Mouse (Mus musculus) left cerebral cortex, postnatal 36 days (tissue): ENCODE results near the gene Rhox9. TPM values are rescaled to one million over a fixed set of nuclear protein-coding genes. Genes with fewer than 3 reads are reported as not detected.
"Not testable (repeated sequence)": the region's sequence is repeated elsewhere in the genome, so short reads cannot be mapped to it uniquely, and the experiment has no call there.

Experiments used
- DNase-seq, 2 experiments: peaks; one replicate each; pipeline ENCODE4 v3.0.0; 2021 to 2022; ENCODE audit warnings: low spot score in 2 of 2, mixed read lengths in 1 of 2
- intact Hi-C: fragments of 180-260 bp; cut with DNase I; formaldehyde crosslinking; loops from one replicate; pipeline ENCODE4 v1.15.1; 2025
- total RNA-seq, 2 experiments: library from RNA; stranded (reverse); gene quantifications; 2 replicates each; pipeline ENCODE4 v1.2.3; 2021

Rhox9 gene
- not detected for total RNA-seq

GRCm38 (mm10) chrX:37901670-37902069 lies at the start of gene Rhox9:
TSS of gene Rhox9 (minus strand) at chrX:37901770.
- DNase-seq, intact Hi-C loops: not testable (repeated sequence)

GRCm38 (mm10) chrX:37916311-37916710 lies 14.7 kb upstream of the Rhox9 start:
- intact Hi-C loops: no loop called here

GRCm38 (mm10) chrX:37908581-37908980 lies 7.0 kb upstream of the Rhox9 start:
- intact Hi-C loops: no loop called here
- DNase-seq: no peak

More at GRCm38 (mm10) chrX:37916311-37916710, 14.7 kb upstream of the Rhox9 start:
- DNase-seq: no peak

DNA sequence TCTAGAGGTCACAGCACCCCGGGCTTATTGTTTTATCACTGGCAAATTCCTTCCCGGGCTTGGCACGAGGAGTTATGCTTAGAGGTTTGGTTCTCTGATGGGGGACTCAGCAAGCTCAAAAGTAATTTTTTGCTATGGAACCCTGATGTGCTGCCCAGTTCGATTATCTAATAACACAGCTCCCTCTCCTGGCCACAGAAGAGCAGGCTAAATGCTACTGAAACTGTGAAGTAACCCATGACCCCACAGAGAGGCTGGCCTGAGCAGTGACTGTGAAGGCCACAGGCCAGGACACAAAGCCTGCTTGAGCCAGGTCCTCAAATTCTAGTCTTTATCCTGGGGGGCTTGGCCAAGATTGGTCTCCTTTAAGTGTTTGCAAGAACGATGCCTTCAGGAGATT lies 2.2 kb upstream of the Rhox9 start:
- intact Hi-C loops: no loop called here
- no peak for DNase-seq

GRCm38 (mm10) chrX:37897132-37897531 lies 4.4 kb downstream of the Rhox9 start, which contains the start of gene Rhox7b:
TSS of gene Rhox7b (minus strand) at chrX:37897232.
- intact Hi-C loops, DNase-seq: not testable (repeated sequence)

DNA sequence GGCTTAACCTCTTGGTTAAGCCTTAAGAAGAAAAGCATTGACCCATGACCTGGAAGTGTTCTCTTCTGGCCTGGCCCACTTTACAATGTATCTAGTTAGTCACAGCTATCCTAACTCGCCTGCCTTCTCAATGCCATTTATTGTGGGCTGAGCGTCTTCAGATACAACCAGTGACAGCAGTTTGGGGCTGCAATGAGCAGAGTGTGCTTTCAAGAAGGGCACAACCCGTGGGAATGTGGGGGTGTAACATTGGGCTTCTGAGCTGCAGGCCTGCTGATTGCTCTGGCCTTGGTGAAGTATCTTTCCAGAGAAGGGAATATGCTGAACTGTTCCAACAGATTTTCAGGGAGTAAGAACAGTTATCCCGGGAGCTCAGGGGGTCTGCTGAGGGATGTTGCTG lies 22.7 kb downstream of the Rhox9 start, which contains the start of gene Rhox8:
Rhox8 (minus strand) TSS at position 101 of the 400 bp plus-strand sequence.
- DNase-seq: no peak
- intact Hi-C loops: no loop called here

DNA sequence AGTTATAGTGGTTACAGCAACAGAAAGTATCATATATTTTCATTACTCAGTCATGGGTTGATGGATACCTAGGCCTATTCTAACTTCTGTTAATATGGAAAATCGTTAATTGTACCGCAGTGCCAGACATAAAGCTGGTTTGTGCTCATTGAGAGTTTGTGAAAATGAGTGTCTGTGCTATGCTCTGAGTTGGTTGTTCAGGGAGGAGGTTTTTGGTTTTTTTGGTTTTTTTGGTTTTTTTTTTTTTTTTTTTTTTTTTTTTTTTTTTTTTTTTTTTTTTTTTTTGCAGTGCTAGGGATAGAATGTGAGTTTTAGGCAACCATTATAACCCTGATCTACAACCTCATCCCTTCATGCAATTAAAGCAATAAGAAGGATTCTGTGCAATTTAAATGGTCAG lies 29.9 kb downstream of the Rhox9 start:
- DNase-seq: no peak
- intact Hi-C loops: no loop called here

Other genes with a start within 250 kb of the Rhox9 start
- gene Rhox3h, start 233.0 kb downstream of the Rhox9 start, total RNA-seq: not detected
- not detected for gene Rhox2h, start 228.5 kb downstream of the Rhox9 start, total RNA-seq
- gene Rhox5, start 96.9 kb downstream of the Rhox9 start, total RNA-seq: not detected
- not detected for gene Rhox6, start 74.9 kb downstream of the Rhox9 start, total RNA-seq
- gene Rhox7a, start 70.1 kb downstream of the Rhox9 start, total RNA-seq: not detected
- not detected for gene Rhox8, start 22.8 kb downstream of the Rhox9 start, total RNA-seq
- gene Rhox7b, start 4.5 kb downstream of the Rhox9 start, total RNA-seq: not detected
- gene Btg1-ps1, start 117.0 kb upstream of the Rhox9 start, total RNA-seq: not detected
- gene Btg1-ps2, start 141.3 kb upstream of the Rhox9 start, total RNA-seq: not detected
- gene Rhox10, start 164.7 kb upstream of the Rhox9 start, total RNA-seq: not detected
- gene Rhox11, start 183.4 kb upstream of the Rhox9 start, total RNA-seq: not detected
- not detected for gene Rhox12, start 209.1 kb upstream of the Rhox9 start, total RNA-seq
- gene Rhox13, start 219.4 kb upstream of the Rhox9 start, total RNA-seq: not detected